Mouse (Mus musculus) cerebellum, adult 2 months (tissue): ENCODE data around the gene Acss3. TPM values are rescaled to one million over a fixed set of nuclear protein-coding genes. Genes with fewer than 3 reads are reported as not detected.
A peak's percentile ranks its signal among the peaks of the same experiment; 100 is the strongest.

ENCODE experiments used
- DNase-seq, 2 experiments: peaks; one replicate each; pipeline ENCODE4 v3.0.0; 2021
- H3K27ac ChIP-seq: fragments of 200-500 bp; 2 replicates; pipeline ENCODE4 v1.5.1; 2012; ENCODE audit warnings: low read length, control low read depth, inconsistent platforms; ENCODE audit not compliant: insufficient read depth
- H3K27me3 ChIP-seq: fragments of 200-500 bp; 2 replicates; pipeline ENCODE4 v1.6.1; 2012; ENCODE audit warnings: inconsistent platforms, mild to moderate bottlenecking, low read length, moderate library complexity; ENCODE audit not compliant: control insufficient read depth, insufficient read depth
- H3K4me1 ChIP-seq: fragments of 200-500 bp; 2 replicates; pipeline ENCODE4 v1.6.1; 2011; ENCODE audit warnings: low read length; ENCODE audit not compliant: control insufficient read depth, insufficient read depth
- H3K4me3 ChIP-seq: fragments of 200-500 bp; replicated peaks from 2 replicates; pipeline ENCODE3; 2011; ENCODE audit warnings: mild to moderate bottlenecking, low read depth, low read length, control low read depth; ENCODE audit not compliant: insufficient read depth
- CTCF ChIP-seq: fragments of 200-500 bp; IDR thresholded peaks from 2 replicates; pipeline ENCODE4 v1.5.1; 2011; ENCODE audit warnings: low read depth, mild to moderate bottlenecking, control low read depth, low read length, moderate library complexity, borderline replicate concordance; ENCODE audit not compliant: insufficient read depth
- POLR2A ChIP-seq: fragments of 200-500 bp; IDR thresholded peaks from 2 replicates; pipeline ENCODE4 v1.6.1; 2011; ENCODE audit warnings: low read length, control low read depth, borderline replicate concordance; ENCODE audit not compliant: insufficient read depth
- WGBS: fragments of 180-500 bp; shearing (Covaris S2); methylation state at CpG from one replicate; pipeline ENCODE4 v1.1.7; 2018; 5-methylcytosine and 5-hydroxymethylcytosine counted together
- polyA plus RNA-seq: library from polyadenylated mRNA; depleted of rRNA; stranded (reverse); fragments of >200 nt; gene quantifications from 2 replicates; pipeline ENCODE4 v1.2.3, GENCODE M21; 2012; rRNA removed

Acss3 gene
- polyA plus RNA-seq, 1 experiment = 1.1 TPM

- Histone ChIP-seq H3K4me1 (no peaks in the 10 kb centered on the region), H3K27ac (no peak overlapping the region), H3K4me3 (no peak overlapping the region), H3K27me3 (no peaks in the 10 kb centered on the region)
- peak in 1 of 2 experiments; percentile 23 for DNase-seq
- WGBS = 25% methylated on average over 13 of the region's 13 CpGs
- TF ChIP-seq CTCF (no peak), POLR2A (no peak)
Measured at GRCm38 (mm10) chr10:106932571-106933073, 190.8 kb downstream of the Acss3 start.

- WGBS = 37% methylated on average over 9 of the region's 9 CpGs
- TF ChIP-seq CTCF = no peak
- no peak for TF ChIP-seq POLR2A
Measured at GRCm38 (mm10) chr10:106928576-106929332, 194.7 kb downstream of the Acss3 start.

GRCm38 (mm10) chr10:106924798-106925197, 198.7 kb downstream of the Acss3 start:
- Histone ChIP-seq H3K27me3 (no peaks in the 10 kb centered on the region), H3K4me3 (no peak overlapping the region), H3K4me1 (no peaks in the 10 kb centered on the region), H3K27ac (no peak overlapping the region)
- TF ChIP-seq POLR2A (no peak), CTCF (no peak)
- WGBS = 94% methylated on average over 3 of the region's 3 CpGs
- no peak for DNase-seq

More at GRCm38 (mm10) chr10:106928576-106929332, 194.7 kb downstream of the Acss3 start:
- no peak for DNase-seq
- Histone ChIP-seq H3K27ac (no peak overlapping the region), H3K4me1 (no peaks in the 10 kb centered on the region), H3K27me3 (no peaks in the 10 kb centered on the region), H3K4me3 (no peak overlapping the region)

- DNase-seq = no peak
- WGBS = 68% methylated on average over 5 of the region's 5 CpGs
- H3K27ac ChIP-seq = no peak overlapping the region
- H3K4me3 ChIP-seq = no peak overlapping the region
- TF ChIP-seq POLR2A (no peak), CTCF (no peak)
- no peaks in the 10 kb centered on the region for H3K27me3 ChIP-seq
- no peaks in the 10 kb centered on the region for H3K4me1 ChIP-seq
Measured at GRCm38 (mm10) chr10:106924334-106924733, 199.1 kb downstream of the Acss3 start.

- TF ChIP-seq CTCF = no peak
- no peak for TF ChIP-seq POLR2A
- Histone ChIP-seq H3K4me3 (no peak overlapping the region), H3K27ac (no peak overlapping the region), H3K4me1 (no peaks in the 10 kb centered on the region), H3K27me3 (no peaks in the 10 kb centered on the region)
- no peak for DNase-seq
Measured at GRCm38 (mm10) chr10:106914822-106915221, 208.6 kb downstream of the Acss3 start.

GRCm38 (mm10) chr10:106914275-106914674, 209.2 kb downstream of the Acss3 start:
- DNase-seq = no peak
- H3K4me3 ChIP-seq = no peak overlapping the region
- no peaks in the 10 kb centered on the region for H3K27me3 ChIP-seq
- TF ChIP-seq CTCF = no peak
- no peak for TF ChIP-seq POLR2A
- H3K4me1 ChIP-seq = no peaks in the 10 kb centered on the region
- H3K27ac ChIP-seq = no peak overlapping the region

- Histone ChIP-seq H3K4me3 (no peak overlapping the region), H3K4me1 (no peaks in the 10 kb centered on the region), H3K27ac (no peak overlapping the region), H3K27me3 (no peaks in the 10 kb centered on the region)
- TF ChIP-seq POLR2A = no peak
- peak; percentile 22; the same call in 1 of the 2 replicates for TF ChIP-seq CTCF
- DNase-seq = no peak
- WGBS = 29% methylated on average over 2 of the region's 2 CpGs
Measured at GRCm38 (mm10) chr10:106913032-106913431, 210.4 kb downstream of the Acss3 start.

- WGBS = 55% methylated on average over 3 of the region's 3 CpGs
- no peak overlapping the region for H3K4me3 ChIP-seq
- TF ChIP-seq POLR2A (no peak), CTCF (no peak)
- no peak overlapping the region for H3K27ac ChIP-seq
- H3K4me1 ChIP-seq = no peaks in the 10 kb centered on the region
- no peaks in the 10 kb centered on the region for H3K27me3 ChIP-seq
- no peak for DNase-seq
Measured at GRCm38 (mm10) chr10:106910108-106910507, 213.4 kb downstream of the Acss3 start.

- H3K27ac ChIP-seq = no peak overlapping the region
- no peaks in the 10 kb centered on the region for H3K4me1 ChIP-seq
- WGBS = 52% methylated on average over 13 of the region's 13 CpGs
- no peak for TF ChIP-seq POLR2A
- no peak for TF ChIP-seq CTCF
- H3K4me3 ChIP-seq = no peak overlapping the region
- no peak for DNase-seq
- no peaks in the 10 kb centered on the region for H3K27me3 ChIP-seq
Measured at GRCm38 (mm10) chr10:106896351-106896750, 227.1 kb downstream of the Acss3 start.

Other genes starting within 250 kb of the Acss3 start
- 49.4 and 60.7 TPM in 2 replicates for gene Lin7a, start 148.0 kb upstream of the Acss3 start, polyA plus RNA-seq